Mouse (Mus musculus) heart, adult 2 months (tissue): ENCODE measurements around the gene Spag6l. TPM values are rescaled to one million over a fixed set of nuclear protein-coding genes. Genes with fewer than 3 reads are reported as not detected.

Source experiments
- DNase-seq, 2 experiments: peaks; one replicate each; pipeline ENCODE4 v3.0.0; 2021
- H3K27ac ChIP-seq: fragments of 200-600 bp; 2 replicates; pipeline ENCODE4 v1.8.1; 2022
- H3K27me3 ChIP-seq: fragments of 200-500 bp; 2 replicates; pipeline ENCODE4 v1.6.1; 2012; ENCODE audit warnings: mild to moderate bottlenecking, low read length, inconsistent platforms, mixed read lengths; ENCODE audit not compliant: control insufficient read depth, insufficient read depth
- H3K36me3 ChIP-seq: fragments of 200-500 bp; 2 replicates; pipeline ENCODE4 v1.6.1; 2012; ENCODE audit warnings: low read length, inconsistent platforms; ENCODE audit not compliant: control insufficient read depth, insufficient read depth
- H3K4me1 ChIP-seq: fragments of 200-500 bp; 2 replicates; pipeline ENCODE4 v1.6.1; 2011; ENCODE audit warnings: low read length; ENCODE audit not compliant: control insufficient read depth, insufficient read depth
- H3K4me3 ChIP-seq: fragments of 200-600 bp; 2 replicates; pipeline ENCODE4 v1.8.1; 2022
- H3K79me2 ChIP-seq: fragments of 200-500 bp; replicated peaks from 2 replicates; pipeline ENCODE4 v1.6.1; 2012; ENCODE audit warnings: mild to moderate bottlenecking, inconsistent platforms, low read length, moderate library complexity, mixed read lengths; ENCODE audit not compliant: control insufficient read depth, insufficient read depth
- H3K9ac ChIP-seq: fragments of 200-500 bp; 2 replicates; pipeline ENCODE4 v1.6.1; 2012; ENCODE audit warnings: low read depth, mild to moderate bottlenecking, control low read depth, inconsistent platforms, low read length, mixed read lengths
- CTCF ChIP-seq: fragments of 200-600 bp; IDR thresholded peaks from 2 replicates; pipeline ENCODE4 v1.8.1; 2022; ENCODE audit warnings: antibody characterized with exemption, mild to moderate bottlenecking, moderate library complexity
- EP300 ChIP-seq: fragments of 200-500 bp; IDR thresholded peaks from 2 replicates; pipeline ENCODE4 v1.6.1; 2011; ENCODE audit warnings: low read depth, low read length, control low read depth; ENCODE audit not compliant: insufficient read depth
- POLR2A ChIP-seq: fragments of 200-500 bp; IDR thresholded peaks from 2 replicates; pipeline ENCODE4 v1.6.1; 2011; ENCODE audit warnings: mild to moderate bottlenecking, low read depth, low read length, control low read depth; ENCODE audit not compliant: insufficient read depth
- WGBS: fragments of 180-500 bp; shearing (Covaris S2); methylation state at CpG from one replicate; pipeline ENCODE4 v1.1.7; 2018; 5-methylcytosine and 5-hydroxymethylcytosine counted together
- intact Hi-C: fragments of 180-260 bp; cut with DNase I; formaldehyde crosslinking; loops from one replicate; pipeline ENCODE4 v1.15.1; 2025
- polyA plus RNA-seq: library from polyadenylated mRNA; depleted of rRNA; stranded (reverse); fragments of >200 nt; gene quantifications from 2 replicates; pipeline ENCODE4 v1.2.3, GENCODE M21; 2012; rRNA removed
- total RNA-seq, 2 experiments: library from RNA; stranded (reverse); gene quantifications; 2 replicates each; pipeline ENCODE4 v1.2.3; 2021

Spag6l gene
- total and polyA plus RNA-seq, 3 experiments, result 0.23 to 0.53 TPM; not detected in 1

DNA sequence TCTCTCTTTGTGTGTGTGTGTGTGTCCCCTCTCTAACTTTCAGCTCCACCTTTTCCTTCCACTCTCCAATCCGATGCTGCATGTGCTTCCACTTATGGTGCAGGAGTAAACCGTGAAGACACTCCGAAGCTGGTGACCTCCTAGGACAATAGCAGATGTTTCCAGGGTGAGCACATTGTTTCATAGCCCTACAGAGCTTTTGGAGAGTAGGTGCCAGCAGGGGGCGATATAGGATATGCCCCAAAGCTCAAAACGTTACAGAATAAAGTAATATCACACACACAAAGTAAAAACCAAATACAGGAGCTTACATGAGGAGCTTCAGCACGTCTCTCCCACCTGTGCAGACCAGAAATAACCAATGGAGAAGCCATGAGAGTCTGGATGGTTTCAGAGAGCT lies 25.6 kb upstream of the Spag6l start:
- intact Hi-C loops, result loop anchor here (1.0 to 2.0 kb wide), 2 partner anchors 16 to 57 kb away; partner anchors contain the start of genes Top3b and Vpreb1
- TF ChIP-seq CTCF, result peak; percentile 88
- TF ChIP-seq POLR2A, result no peak
- Histone ChIP-seq H3K27ac (no peak overlapping the region), H3K79me2 (no peaks in the 10 kb centered on the region), H3K4me3 (no peak overlapping the region), H3K27me3 (no peaks in the 10 kb centered on the region), H3K36me3 (no peaks in the 10 kb centered on the region), H3K4me1 (no peaks in the 10 kb centered on the region; the same call in 1 of the 2 replicates), H3K9ac (no peak overlapping the region)
- 11% methylated on average over 6 of the region's 6 CpGs for WGBS
- peak; percentile 52 to 62 for DNase-seq

DNA sequence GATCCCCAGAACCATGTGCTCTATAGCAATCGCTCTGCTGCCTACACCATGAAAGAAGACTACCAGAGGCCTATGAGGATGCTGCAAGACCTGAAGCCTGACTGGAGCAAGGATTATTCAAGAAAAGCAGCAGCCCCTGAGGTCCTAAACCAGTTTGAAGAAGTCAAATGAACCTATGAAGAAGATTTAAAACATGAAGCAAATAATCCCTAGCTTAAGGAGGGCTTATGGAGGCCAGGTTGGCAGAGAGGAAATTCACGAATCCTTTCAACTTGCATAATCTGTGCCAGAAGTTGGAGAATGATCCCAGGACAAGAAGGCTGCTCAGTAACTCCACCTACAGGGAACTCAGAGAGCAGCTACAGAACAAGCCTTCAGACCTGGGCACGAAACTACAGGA lies 23.2 kb upstream of the Spag6l start:
- Histone ChIP-seq H3K27me3 (no peaks in the 10 kb centered on the region), H3K4me3 (no peak overlapping the region), H3K4me1 (no peaks in the 10 kb centered on the region; the same call in 1 of the 2 replicates), H3K27ac (no peak overlapping the region), H3K36me3 (no peaks in the 10 kb centered on the region), H3K79me2 (no peaks in the 10 kb centered on the region), H3K9ac (no peak overlapping the region)
- TF ChIP-seq POLR2A (no peak), EP300 (no peak), CTCF (no peak)
- WGBS, result 88% methylated on average over 3 of the region's 3 CpGs
- intact Hi-C loops, result no loop called here
- no peak for DNase-seq

DNA sequence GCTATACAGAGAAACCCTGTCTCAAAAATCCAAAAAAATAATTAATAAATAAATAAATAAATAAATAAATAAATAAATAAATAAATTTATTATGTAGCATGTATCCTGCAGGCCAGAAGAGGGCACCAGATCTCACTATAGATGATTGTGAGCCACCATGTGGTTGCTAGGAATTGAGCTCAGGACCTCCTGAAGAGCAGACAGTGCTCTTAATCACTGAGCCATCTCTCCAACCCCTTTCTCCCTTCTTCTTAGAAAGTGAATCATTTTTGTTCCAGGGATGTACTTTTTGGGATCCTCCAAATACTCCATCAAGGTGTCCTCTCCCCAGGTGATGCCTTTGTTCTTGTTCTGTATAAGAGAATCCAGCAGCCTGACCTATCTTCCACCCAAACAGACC lies 19.9 kb upstream of the Spag6l start:
- intact Hi-C loops, result no loop called here
- Histone ChIP-seq H3K79me2 (no peaks in the 10 kb centered on the region), H3K27me3 (no peaks in the 10 kb centered on the region), H3K4me1 (no peaks in the 10 kb centered on the region; the same call in 1 of the 2 replicates), H3K4me3 (no peak overlapping the region), H3K36me3 (no peaks in the 10 kb centered on the region), H3K27ac (no peak overlapping the region), H3K9ac (no peak overlapping the region)
- TF ChIP-seq CTCF (peak; percentile 38), POLR2A (no peak)
- no peak for DNase-seq

DNA sequence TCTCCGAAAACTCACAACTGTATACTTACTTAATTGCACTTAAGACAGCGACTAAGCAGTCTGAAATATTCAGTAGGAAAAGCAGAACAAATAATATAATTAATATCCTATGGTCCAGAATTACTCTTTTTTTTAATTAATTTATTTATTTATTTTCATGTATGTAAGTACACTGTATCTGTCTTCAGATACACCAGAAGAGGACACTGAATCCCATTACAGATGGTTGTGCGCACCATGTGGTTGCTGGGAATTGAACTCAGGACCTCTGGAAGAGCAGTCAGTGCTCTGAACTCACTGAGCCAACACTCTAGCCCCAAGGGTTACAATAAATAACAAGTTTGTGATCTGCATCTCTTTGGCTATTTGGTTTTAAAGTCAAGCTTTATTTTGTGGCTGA lies 415 bp upstream of the Spag6l start:
- no peak for DNase-seq
- Histone ChIP-seq H3K27me3 (no peaks in the 10 kb centered on the region), H3K36me3 (no peaks in the 10 kb centered on the region), H3K79me2 (no peaks in the 10 kb centered on the region), H3K9ac (no peak overlapping the region), H3K4me1 (peaks cover 2% of the 10 kb centered on the region; the same call in 1 of the 2 replicates), H3K27ac (no peak overlapping the region), H3K4me3 (no peak overlapping the region)
- TF ChIP-seq CTCF, result no peak
- no peak for TF ChIP-seq POLR2A
- no peak for TF ChIP-seq EP300
- intact Hi-C loops, result no loop called here
- 85% methylated on average over 3 of the region's 3 CpGs for WGBS

DNA sequence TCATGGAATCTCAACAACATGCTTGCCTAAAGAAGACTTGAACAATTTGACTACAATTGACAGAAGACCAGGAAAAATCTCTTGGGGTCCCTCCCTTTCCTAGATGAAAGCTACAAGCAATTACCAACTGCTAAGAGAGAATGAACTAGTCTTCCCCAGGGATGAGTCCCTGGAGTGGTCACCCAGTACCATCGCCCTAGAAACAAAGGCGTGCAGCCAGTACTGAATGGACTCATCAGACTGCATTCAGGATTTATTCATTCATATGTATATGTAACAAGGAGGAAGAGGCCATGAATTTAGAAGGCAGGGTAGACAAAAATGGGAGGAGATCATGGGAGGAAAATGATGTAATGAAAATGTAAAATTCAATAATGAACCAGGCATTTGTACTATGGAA lies 3.0 kb downstream of the Spag6l start:
- no peak overlapping the region for H3K4me3 ChIP-seq
- no peak overlapping the region for H3K9ac ChIP-seq
- H3K27ac ChIP-seq, result no peak overlapping the region
- H3K36me3 ChIP-seq, result no peaks in the 10 kb centered on the region
- H3K79me2 ChIP-seq, result no peaks in the 10 kb centered on the region
- intact Hi-C loops, result no loop called here
- no peak for DNase-seq
- H3K27me3 ChIP-seq, result no peaks in the 10 kb centered on the region
- no peak for TF ChIP-seq EP300
- WGBS, result 86% methylated on average over 2 of the region's 2 CpGs
- H3K4me1 ChIP-seq, result peaks cover 2% of the 10 kb centered on the region; the same call in 1 of the 2 replicates

DNA sequence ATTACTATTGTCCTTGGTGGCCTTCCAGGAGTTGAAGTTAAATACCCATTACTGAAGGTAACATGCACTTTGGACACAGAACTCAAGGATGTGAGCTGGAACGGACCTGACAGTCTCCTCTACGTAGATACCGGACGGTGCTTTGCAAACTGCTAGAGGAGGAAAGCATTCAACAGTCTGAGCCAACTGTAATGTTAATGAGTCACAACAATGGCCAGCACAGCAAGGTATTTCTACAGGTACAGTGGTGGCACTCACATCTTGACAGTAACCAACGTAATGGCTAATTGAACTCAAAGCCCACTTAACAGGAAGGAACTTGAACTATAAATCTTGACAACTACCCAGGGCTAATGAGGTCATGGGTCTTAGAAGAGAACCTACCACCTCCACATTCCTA lies 3.8 kb downstream of the Spag6l start:
- DNase-seq, result no peak
- H3K27ac ChIP-seq, result no peak overlapping the region

DNA sequence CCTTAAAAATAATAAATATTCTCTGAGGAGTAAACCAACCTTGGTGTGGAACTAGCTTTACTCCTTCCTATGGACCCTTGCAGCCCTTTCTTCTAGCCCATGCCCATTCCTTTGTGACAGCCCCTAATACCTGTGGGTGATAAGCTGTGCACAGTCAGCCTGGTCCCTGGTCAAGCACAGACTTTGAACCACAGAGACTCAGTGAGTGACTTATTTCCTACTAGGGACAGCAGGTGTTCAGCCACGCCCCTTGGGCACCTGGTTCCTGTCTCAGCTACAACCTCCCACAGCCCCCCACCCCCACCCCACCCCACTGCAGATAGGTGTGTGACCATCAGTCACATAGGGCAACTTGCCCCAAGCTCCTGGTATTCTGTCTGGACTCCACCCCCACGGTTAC lies 22.9 kb downstream of the Spag6l start:
- intact Hi-C loops, result no loop called here
- 66% methylated on average over 2 of the region's 2 CpGs for WGBS
- no peak for DNase-seq
- Histone ChIP-seq H3K9ac (no peak overlapping the region), H3K27me3 (no peaks in the 10 kb centered on the region), H3K79me2 (no peaks in the 10 kb centered on the region), H3K27ac (no peak overlapping the region), H3K4me3 (no peak overlapping the region), H3K36me3 (no peaks in the 10 kb centered on the region), H3K4me1 (no peaks in the 10 kb centered on the region)
- TF ChIP-seq POLR2A, result no peak
- no peak for TF ChIP-seq EP300
- no peak for TF ChIP-seq CTCF

More for the DNA sequence above, 3.8 kb downstream of the Spag6l start:
- H3K79me2 ChIP-seq, result no peaks in the 10 kb centered on the region
- H3K27me3 ChIP-seq, result no peaks in the 10 kb centered on the region
- 41% methylated on average over 5 of the region's 5 CpGs for WGBS
- no peaks in the 10 kb centered on the region for H3K36me3 ChIP-seq
- intact Hi-C loops, result no loop called here
- H3K4me1 ChIP-seq, result peaks cover 2% of the 10 kb centered on the region; the same call in 1 of the 2 replicates
- TF ChIP-seq POLR2A (no peak), CTCF (no peak), EP300 (no peak)
- no peak overlapping the region for H3K4me3 ChIP-seq
- H3K9ac ChIP-seq, result no peak overlapping the region

Other genes starting within 250 kb of the Spag6l start
- gene Fgd4, start 228.9 kb downstream of the Spag6l start, total RNA-seq, result 10 to 100 TPM; 41.7 to 44.8 TPM
- gene Fgd4, start 228.9 kb downstream of the Spag6l start, polyA plus RNA-seq, result 4.9 and 12.0 TPM in 2 replicates
- gene Olfr19, start 153.1 kb downstream of the Spag6l start, total RNA-seq, result not detected
- not detected in 2 replicates for gene Olfr19, start 153.1 kb downstream of the Spag6l start, polyA plus RNA-seq
- not detected for gene Igll1, start 34.5 kb upstream of the Spag6l start, total RNA-seq
- not detected in 2 replicates for gene Igll1, start 34.5 kb upstream of the Spag6l start, polyA plus RNA-seq
- gene Top3b, start 41.3 kb upstream of the Spag6l start, total RNA-seq, result 10 to 100 TPM; 23.7 to 24.3 TPM
- 38.1 and 58.7 TPM in 2 replicates for gene Top3b, start 41.3 kb upstream of the Spag6l start, polyA plus RNA-seq
- not detected for gene Vpreb1, start 41.4 kb upstream of the Spag6l start, total RNA-seq
- gene Vpreb1, start 41.4 kb upstream of the Spag6l start, polyA plus RNA-seq, result 0.88 TPM in 1 of 2 replicates, not detected in the other
- 10 to 100 TPM; 20.9 to 24.6 TPM for gene Ppm1f, start 67.0 kb upstream of the Spag6l start, total RNA-seq
- gene Ppm1f, start 67.0 kb upstream of the Spag6l start, polyA plus RNA-seq, result 15.6 and 20.9 TPM in 2 replicates
- 100 to 1,000 TPM; 103 to 115 TPM for gene Mapk1, start 153.9 kb upstream of the Spag6l start, total RNA-seq
- gene Mapk1, start 153.9 kb upstream of the Spag6l start, polyA plus RNA-seq, result 56.2 and 104 TPM in 2 replicates
- gene Ypel1, start 240.2 kb upstream of the Spag6l start, total RNA-seq, result 1 to 10 TPM in 1 of 2 experiments, under 1 TPM in 1; 0.99 to 1.2 TPM
- 0.53 and 1.3 TPM in 2 replicates for gene Ypel1, start 240.2 kb upstream of the Spag6l start, polyA plus RNA-seq